Mouse (Mus musculus): Measurements from ENCODE around the gene Rnf168. TPM values are rescaled to one million over a fixed set of nuclear protein-coding genes. Genes with fewer than 3 reads are reported as not detected.
"Not testable (repeated sequence)": the region's sequence is repeated elsewhere in the genome, so short reads cannot be mapped to it uniquely, and the experiment has no call there.

The Rnf168 gene
- polyA plus RNA-seq, 1 experiment from 2014 or later = 41.8 TPM

GRCm38 (mm10) chr16:32275041-32275440 is 2.2 kb upstream of the Rnf168 start:
- ATAC-seq (ENCODE audit: insufficient number of reproducible peaks, insufficient read depth, low FRiP score, low TSS enrichment) = no peak
- H3K4me1 ChIP-seq = peaks cover 11% of the 10 kb centered on the region; the same call in 1 of the 2 replicates
- H3K27me3 ChIP-seq = no peaks in the 10 kb centered on the region
- no peak overlapping the region for H3K27ac ChIP-seq
- no peak overlapping the region for H3K4me2 ChIP-seq (replicated peaks)
- H3K4me3 ChIP-seq = no peak overlapping the region
- no peak overlapping the region for H3K9ac ChIP-seq
- WGBS = 90% methylated on average over 6 of the region's 6 CpGs
- 0 out of 2 replicates have a peak, but pooled peaks cover 1% of the 10 kb centered on the region for H3K9me3 ChIP-seq
- 0 out of 2 replicates have a peak, but pooled peaks cover 3% of the 10 kb centered on the region for H3K36me3 ChIP-seq

DNA sequence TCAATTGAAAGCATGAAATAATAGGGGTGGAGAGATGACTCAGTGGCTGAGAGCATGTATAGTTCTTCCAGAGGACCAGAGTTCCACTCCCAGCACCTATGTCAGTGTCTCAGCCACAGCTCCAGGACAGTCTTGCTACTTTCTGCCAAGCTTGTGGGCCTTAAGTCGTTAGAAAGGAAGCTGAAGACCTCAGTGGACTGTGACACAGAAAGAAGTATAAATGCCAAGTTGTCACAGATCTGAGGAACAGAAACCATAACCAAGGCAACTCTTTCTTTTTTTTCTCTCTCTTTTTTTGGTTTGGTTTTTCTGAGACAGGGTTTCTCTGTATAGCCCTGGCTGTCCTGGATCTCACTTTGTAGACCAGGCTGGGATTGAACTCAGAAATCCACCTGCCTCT is 1.4 kb upstream of the Rnf168 start:
- Histone ChIP-seq H3K4me2 (replicated peaks) (no peak overlapping the region), H3K9me3 (0 out of 2 replicates have a peak, but pooled peaks cover 4% of the 10 kb centered on the region), H3K4me1 (peaks cover 15% of the 10 kb centered on the region; the same call in 1 of the 2 replicates), H3K27me3 (no peaks in the 10 kb centered on the region), H3K9ac (no peak overlapping the region), H3K27ac (no peak overlapping the region), H3K4me3 (no peak overlapping the region), H3K36me3 (peaks cover 7% of the 10 kb centered on the region; the same call in 1 of the 2 replicates)
- 72% methylated on average over 1 of the region's 1 CpGs for whole genome bisulfite sequencing
- no peak for ATAC-seq (ENCODE audit: insufficient number of reproducible peaks, insufficient read depth, low FRiP score, low TSS enrichment)

- WGBS = 55% methylated on average over 7 of the region's 7 CpGs
- Histone ChIP-seq H3K4me3 (peak overlapping the region; percentile 77), H3K27ac (no peak overlapping the region), H3K9ac (peak overlapping the region; percentile 87), H3K9me3 (0 out of 2 replicates have a peak, but pooled peaks cover 4% of the 10 kb centered on the region), H3K36me3 (peaks cover 18% of the 10 kb centered on the region), H3K4me2 (replicated peaks) (peak overlapping the region; percentile 59), H3K4me1 (peaks cover 19% of the 10 kb centered on the region; the same call in 1 of the 2 replicates), H3K27me3 (no peaks in the 10 kb centered on the region)
- no peak for ATAC-seq (ENCODE audit: insufficient number of reproducible peaks, insufficient read depth, low FRiP score, low TSS enrichment)
Measured at GRCm38 (mm10) chr16:32278396-32278795, 1.1 kb downstream of the Rnf168 start.

GRCm38 (mm10) chr16:32280211-32280610 is 3.0 kb downstream of the Rnf168 start:
- Histone ChIP-seq H3K9ac (no peak overlapping the region), H3K27me3 (no peaks in the 10 kb centered on the region), H3K36me3 (peaks cover 36% of the 10 kb centered on the region), H3K4me2 (replicated peaks) (peak overlapping the region; percentile 32), H3K4me3 (peak overlapping the region; percentile 18; the same call in 1 of the 2 replicates), H3K9me3 (0 out of 2 replicates have a peak, but pooled peaks cover 4% of the 10 kb centered on the region), H3K27ac (no peak overlapping the region), H3K4me1 (peaks cover 19% of the 10 kb centered on the region; the same call in 1 of the 2 replicates)
- no peak for ATAC-seq (ENCODE audit: insufficient number of reproducible peaks, insufficient read depth, low FRiP score, low TSS enrichment)
- WGBS = 90% methylated on average over 8 of the region's 8 CpGs

- peaks cover 19% of the 10 kb centered on the region; the same call in 1 of the 2 replicates for H3K4me1 ChIP-seq
- H3K27ac ChIP-seq = no peak overlapping the region
- no peak overlapping the region for H3K4me3 ChIP-seq
- H3K27me3 ChIP-seq = no peaks in the 10 kb centered on the region
- H3K4me2 ChIP-seq (replicated peaks) = no peak overlapping the region
- no peak for ATAC-seq (ENCODE audit: insufficient number of reproducible peaks, insufficient read depth, low FRiP score, low TSS enrichment)
- peaks cover 57% of the 10 kb centered on the region for H3K36me3 ChIP-seq
- H3K9me3 ChIP-seq = 0 out of 2 replicates have a peak, but pooled peaks cover 4% of the 10 kb centered on the region
- no peak overlapping the region for H3K9ac ChIP-seq
Measured at GRCm38 (mm10) chr16:32282608-32283007, 5.3 kb downstream of the Rnf168 start.

DNA sequence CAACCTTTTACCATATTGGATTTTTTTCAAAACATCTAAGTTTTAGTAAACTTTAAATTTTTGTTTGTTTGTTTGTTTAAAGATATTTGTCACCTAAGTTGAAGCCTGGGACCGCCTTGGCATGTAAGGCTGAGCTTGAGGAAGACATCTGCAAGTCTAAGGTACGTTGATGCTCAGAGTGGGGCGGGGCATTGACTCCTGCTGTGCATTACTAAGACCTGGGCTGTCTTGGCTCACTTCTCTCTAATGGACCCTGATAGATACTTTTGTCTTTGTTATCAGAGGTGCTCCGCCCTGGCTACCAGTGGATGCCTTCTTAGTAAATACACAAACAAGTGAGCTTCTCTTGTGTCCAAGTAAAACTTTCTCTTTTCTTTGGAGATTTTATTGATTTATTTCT is 14.6 kb downstream of the Rnf168 start:
- H3K9me3 ChIP-seq = no peaks in the 10 kb centered on the region

DNA sequence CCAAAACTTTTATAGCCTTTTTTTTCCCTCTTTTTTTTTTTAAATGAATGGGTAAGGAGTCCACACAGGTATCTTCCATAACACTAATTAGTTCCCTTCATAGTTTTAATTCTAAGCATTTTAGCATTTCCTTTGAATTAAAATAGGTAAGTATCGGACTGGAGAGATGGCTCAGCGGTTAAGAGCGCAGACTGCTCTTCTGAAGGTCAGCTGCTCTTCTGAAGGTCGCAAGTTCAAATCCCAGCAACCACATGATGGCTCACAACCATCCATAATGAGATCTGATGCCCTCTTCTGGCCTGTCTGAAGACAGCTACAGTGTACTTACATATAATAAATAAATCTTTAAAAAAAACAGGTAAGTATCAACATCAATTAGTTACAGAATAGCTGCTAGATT is 22.4 kb downstream of the Rnf168 start:
- not testable (repeated sequence) for H3K4me2 ChIP-seq (replicated peaks); H3K27me3 ChIP-seq; H3K27ac ChIP-seq; H3K4me1 ChIP-seq; H3K4me3 ChIP-seq; H3K9ac ChIP-seq; ATAC-seq (ENCODE audit: insufficient number of reproducible peaks, insufficient read depth, low FRiP score, low TSS enrichment); H3K9me3 ChIP-seq
- 95% methylated on average over 4 of the region's 4 CpGs for WGBS
- peaks cover 49% of the 10 kb centered on the region for H3K36me3 ChIP-seq

More for the DNA sequence above, 14.6 kb downstream of the Rnf168 start:
- Histone ChIP-seq H3K4me3 (no peak overlapping the region), H3K4me2 (replicated peaks) (no peak overlapping the region), H3K27ac (no peak overlapping the region), H3K27me3 (no peaks in the 10 kb centered on the region), H3K36me3 (peaks cover 51% of the 10 kb centered on the region), H3K4me1 (no peaks in the 10 kb centered on the region), H3K9ac (no peak overlapping the region)
- 90% methylated on average over 4 of the region's 4 CpGs for WGBS
- ATAC-seq (ENCODE audit: insufficient number of reproducible peaks, insufficient read depth, low FRiP score, low TSS enrichment) = no peak

DNA sequence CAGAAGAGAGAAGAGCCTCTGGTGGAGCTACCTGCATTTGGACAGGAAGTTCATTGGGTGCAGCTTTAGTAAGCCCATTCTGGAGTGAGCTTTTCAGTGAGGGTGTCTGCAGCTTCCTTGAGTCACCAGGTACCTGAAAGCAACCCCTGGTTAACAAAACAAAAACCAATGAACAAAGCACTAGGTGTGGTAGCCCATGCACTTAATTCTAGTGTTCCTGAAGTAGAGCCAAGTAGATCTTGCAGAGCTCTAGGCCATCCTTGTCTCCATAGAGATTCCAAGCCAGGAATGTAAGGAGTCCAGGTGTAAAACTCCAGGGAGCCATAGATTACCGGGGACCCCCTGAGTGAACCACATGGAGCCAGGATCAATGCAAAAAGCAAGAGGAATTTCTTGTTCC is 25.8 kb downstream of the Rnf168 start:
- Histone ChIP-seq H3K9ac (no peak overlapping the region), H3K4me1 (no peaks in the 10 kb centered on the region), H3K27me3 (no peaks in the 10 kb centered on the region), H3K4me2 (replicated peaks) (no peak overlapping the region), H3K27ac (no peak overlapping the region), H3K36me3 (peaks cover 26% of the 10 kb centered on the region), H3K4me3 (no peak overlapping the region), H3K9me3 (no peaks in the 10 kb centered on the region)
- WGBS = 44% methylated on average over 1 of the region's 1 CpGs
- ATAC-seq (ENCODE audit: insufficient number of reproducible peaks, insufficient read depth, low FRiP score, low TSS enrichment) = no peak

- WGBS = 93% methylated on average over 7 of the region's 7 CpGs
- H3K27me3 ChIP-seq = no peaks in the 10 kb centered on the region
- no peak overlapping the region for H3K4me2 ChIP-seq (replicated peaks)
- H3K36me3 ChIP-seq = peaks cover 18% of the 10 kb centered on the region
- H3K27ac ChIP-seq = no peak overlapping the region
- no peak for ATAC-seq (ENCODE audit: insufficient number of reproducible peaks, insufficient read depth, low FRiP score, low TSS enrichment)
- no peak overlapping the region for H3K9ac ChIP-seq
- H3K4me1 ChIP-seq = no peaks in the 10 kb centered on the region
- H3K9me3 ChIP-seq = no peaks in the 10 kb centered on the region
- H3K4me3 ChIP-seq = no peak overlapping the region
Measured at GRCm38 (mm10) chr16:32303886-32304285, 26.6 kb downstream of the Rnf168 start.

- H3K27me3 ChIP-seq = no peaks in the 10 kb centered on the region
- no peak overlapping the region for H3K4me2 ChIP-seq (replicated peaks)
- no peak overlapping the region for H3K4me3 ChIP-seq
- no peak overlapping the region for H3K27ac ChIP-seq
- 71% methylated on average over 4 of the region's 4 CpGs for WGBS
- H3K4me1 ChIP-seq = no peaks in the 10 kb centered on the region
- H3K9me3 ChIP-seq = no peaks in the 10 kb centered on the region
- H3K36me3 ChIP-seq = no peaks in the 10 kb centered on the region
- ATAC-seq (ENCODE audit: insufficient number of reproducible peaks, insufficient read depth, low FRiP score, low TSS enrichment) = no peak
- H3K9ac ChIP-seq = no peak overlapping the region
Measured at GRCm38 (mm10) chr16:32311970-32312369, 34.7 kb downstream of the Rnf168 start.

- H3K27me3 ChIP-seq = no peaks in the 10 kb centered on the region
- H3K27ac ChIP-seq = no peak overlapping the region
- H3K4me3 ChIP-seq = no peak overlapping the region
- no peaks in the 10 kb centered on the region for H3K4me1 ChIP-seq
- H3K36me3 ChIP-seq = no peaks in the 10 kb centered on the region
- no peak for ATAC-seq (ENCODE audit: insufficient number of reproducible peaks, insufficient read depth, low FRiP score, low TSS enrichment)
- H3K9ac ChIP-seq = no peak overlapping the region
- H3K9me3 ChIP-seq = no peaks in the 10 kb centered on the region
- H3K4me2 ChIP-seq (replicated peaks) = no peak overlapping the region
- 27% methylated on average over 5 of the region's 5 CpGs for WGBS
Measured at GRCm38 (mm10) chr16:32312386-32312785, 35.1 kb downstream of the Rnf168 start.

DNA sequence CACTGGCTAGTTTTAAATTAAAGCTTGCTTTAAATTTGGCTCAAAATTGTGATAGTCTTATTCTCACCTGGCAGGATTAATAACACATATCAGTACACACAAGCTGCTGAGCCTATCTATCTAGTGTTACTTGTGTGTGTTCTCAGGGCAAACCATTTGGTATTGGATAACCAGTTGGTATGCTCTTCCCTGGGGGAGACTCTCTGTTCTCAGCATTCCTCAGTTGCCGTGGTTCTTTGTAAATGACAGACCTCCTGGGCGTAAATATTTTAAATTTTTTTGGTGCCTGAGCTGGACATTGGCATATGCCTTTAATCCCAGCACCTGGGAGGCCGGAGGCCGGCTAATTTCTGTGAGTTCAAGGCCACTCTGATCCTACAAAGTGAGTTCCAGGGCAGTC is 35.6 kb downstream of the Rnf168 start:
- ATAC-seq (ENCODE audit: insufficient number of reproducible peaks, insufficient read depth, low FRiP score, low TSS enrichment) = no peak
- Histone ChIP-seq H3K9ac (no peak overlapping the region), H3K27ac (no peak overlapping the region), H3K4me2 (replicated peaks) (no peak overlapping the region), H3K27me3 (no peaks in the 10 kb centered on the region), H3K4me1 (no peaks in the 10 kb centered on the region), H3K4me3 (no peak overlapping the region), H3K9me3 (no peaks in the 10 kb centered on the region), H3K36me3 (no peaks in the 10 kb centered on the region)
- WGBS = 36% methylated on average over 4 of the region's 4 CpGs

Measured in embryonic facial prominence, embryonic 12.5 days (tissue).